Mouse (Mus musculus) testis, postnatal 10 days (tissue): ENCODE results near the gene Zfp605.
"Not testable (repeated sequence)": the region's sequence is repeated elsewhere in the genome, so short reads cannot be mapped to it uniquely, and the experiment has no call there.

ENCODE experiments used
- DNase-seq: peaks from one replicate; pipeline ENCODE4 v3.0.0; 2021; ENCODE audit warnings: low spot score

Gene Zfp605

DNA sequence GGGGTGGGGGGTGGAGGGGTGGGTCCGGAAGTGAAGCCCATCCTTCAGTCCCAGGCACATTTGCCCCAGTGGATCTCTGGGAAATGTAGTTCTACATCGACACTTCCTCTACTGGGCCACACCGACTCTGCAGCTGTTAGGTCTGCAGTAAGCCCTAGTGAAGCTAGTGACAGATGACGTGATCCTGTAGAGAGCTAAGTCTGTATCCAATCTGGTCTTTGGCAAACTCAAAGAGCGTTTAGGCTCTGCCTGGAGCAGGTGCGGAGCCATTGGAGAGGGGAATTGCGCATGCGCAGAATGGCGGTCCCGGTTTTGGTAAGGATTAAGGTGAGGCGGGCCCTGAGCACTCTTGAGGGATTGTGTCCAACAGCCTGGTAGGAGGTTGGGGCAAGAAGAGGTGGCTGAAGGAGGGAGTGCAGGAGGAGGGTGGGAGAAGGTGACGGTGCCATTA is at the start of gene Zfp605:
Gene Zfp605 (plus strand): TSS at position 102 of the 451 bp plus-strand sequence.
- DNase-seq = peak; percentile 95

DNA sequence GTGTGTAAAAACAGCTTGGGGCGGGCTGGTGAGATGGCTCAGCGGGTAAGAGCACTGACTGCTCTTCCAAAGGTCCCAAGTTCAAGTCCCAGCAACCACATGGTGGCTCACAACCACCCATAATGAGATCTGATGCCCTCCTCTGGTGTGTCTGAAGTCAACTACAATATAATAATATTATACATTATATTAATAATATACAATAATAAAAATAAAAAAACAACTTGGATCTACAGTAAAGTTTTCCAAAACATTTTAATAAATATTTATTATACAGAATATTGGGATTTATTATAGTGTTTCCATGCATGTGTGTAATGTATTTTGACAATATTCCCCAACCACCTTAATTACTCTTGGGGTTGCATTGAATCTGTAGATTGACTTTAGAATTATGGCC is 37.5 kb upstream of the Zfp605 start, which contains the start of gene Gm17655:
Gene Gm17655 (minus strand): TSS at position 101 of the 400 bp plus-strand sequence.
- not testable (repeated sequence) for DNase-seq

DNA sequence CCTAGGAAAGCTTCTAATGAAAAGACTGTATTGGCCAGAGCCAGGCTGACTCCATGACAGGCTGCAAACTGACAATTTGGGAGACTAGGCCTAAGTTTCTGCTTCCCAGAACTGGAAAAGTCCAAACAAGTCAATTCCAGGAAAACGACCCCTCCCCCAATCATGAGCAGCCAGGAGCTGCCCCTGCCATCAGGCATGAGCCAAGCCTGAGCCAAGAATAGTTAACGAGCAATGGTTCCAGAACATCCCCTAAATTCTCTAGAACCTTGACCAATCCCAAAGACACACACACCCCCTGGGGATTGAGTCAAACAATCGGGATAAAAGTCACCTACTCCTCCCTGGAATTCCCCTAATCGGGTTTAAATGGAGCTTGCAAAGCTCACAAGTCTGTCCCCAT is 26.9 kb upstream of the Zfp605 start:
- no peak for DNase-seq

DNA sequence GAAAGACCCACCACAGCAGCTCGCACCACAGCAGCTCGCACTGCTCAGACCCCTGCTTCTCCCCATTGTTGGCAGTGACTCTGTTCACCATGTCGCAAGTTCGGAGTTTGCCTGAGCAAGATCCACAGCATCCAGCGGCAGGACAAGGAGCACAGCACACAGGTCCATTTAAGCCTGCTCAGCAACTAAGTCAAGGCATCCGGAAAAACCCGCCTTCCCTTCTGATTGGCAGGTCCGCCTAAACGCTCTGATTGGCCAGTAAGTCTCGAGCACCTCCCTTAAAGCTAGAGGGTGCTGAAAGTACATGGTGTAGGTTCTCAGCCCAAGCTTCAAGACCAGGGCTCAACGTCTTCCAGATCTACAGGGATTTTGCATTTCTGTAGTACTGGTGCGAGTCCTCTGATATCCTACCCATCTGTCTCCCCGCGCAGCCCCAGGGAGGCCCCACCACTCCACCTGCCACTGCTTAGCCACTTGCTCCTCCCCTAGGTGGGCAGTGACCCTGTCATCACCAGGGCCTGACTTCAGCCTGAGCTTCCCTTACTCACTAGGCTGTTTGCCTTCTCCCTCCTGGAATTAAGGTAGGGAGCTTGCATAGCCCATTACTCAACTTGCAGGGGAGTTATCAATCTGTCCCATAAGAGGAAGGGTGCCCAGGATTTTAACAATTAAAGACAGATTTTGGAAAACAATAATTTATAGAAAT is 23.6 kb upstream of the Zfp605 start:
- DNase-seq = no peak

DNA sequence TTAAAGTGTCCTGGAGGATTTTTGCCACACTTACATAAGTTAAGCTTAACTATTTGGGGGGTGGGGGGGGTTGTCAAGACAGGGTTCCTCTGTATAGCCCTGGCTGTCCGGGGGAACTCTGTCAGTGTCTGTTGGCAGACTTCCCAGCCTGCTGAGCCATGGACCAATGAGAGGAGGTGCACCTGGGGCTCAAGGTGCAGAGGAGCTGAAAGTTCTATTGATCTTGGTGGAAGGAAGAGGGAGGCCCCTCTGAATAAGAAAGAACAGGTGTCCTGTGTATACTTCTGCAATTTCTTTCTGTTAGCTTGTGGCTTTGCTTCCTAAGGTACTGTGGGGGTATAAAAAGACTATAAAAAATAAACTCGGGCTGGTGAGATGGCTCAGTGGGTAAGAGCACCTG is 18.3 kb upstream of the Zfp605 start:
- no peak for DNase-seq

DNA sequence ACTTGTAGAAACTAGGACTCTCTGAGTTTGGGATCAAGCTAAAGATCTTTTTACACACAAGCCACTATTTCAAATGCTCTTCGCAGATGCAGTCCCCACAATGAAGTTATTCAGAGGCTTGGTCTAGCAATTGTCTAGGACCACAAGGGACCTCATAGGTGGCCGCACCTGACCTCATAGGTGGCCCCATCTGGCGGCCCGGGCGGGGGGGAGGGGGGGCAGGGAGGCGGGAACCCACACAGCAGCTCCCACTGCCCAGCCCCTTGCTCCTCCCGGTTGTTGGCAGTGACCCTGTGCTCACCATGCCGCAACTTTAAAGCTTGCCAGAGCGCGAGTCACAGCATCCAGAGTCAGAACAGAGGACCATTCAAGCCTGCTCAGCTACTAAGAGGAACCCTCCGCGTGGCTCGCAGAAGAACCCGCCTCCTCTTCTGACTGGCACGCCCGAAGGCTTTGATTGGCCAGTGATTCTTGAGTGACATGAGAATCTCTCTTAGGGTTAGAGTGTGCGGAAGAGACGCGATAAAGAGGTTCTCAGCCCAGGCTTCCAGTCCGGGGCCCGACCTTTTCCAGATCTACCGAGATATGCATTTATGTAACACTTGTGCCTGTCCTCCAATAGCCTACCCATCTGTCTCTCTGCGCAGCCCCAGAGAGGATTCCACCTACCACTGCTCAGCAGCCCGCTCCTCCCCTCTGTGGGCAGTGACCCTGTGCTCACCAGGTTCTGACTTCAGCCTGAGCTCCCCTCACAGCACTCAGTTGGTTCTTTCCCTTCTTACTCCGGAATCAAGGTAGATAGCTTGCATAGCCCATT is 15.7 kb upstream of the Zfp605 start, which contains the start of gene Gm35315:
Gene Gm35315 (minus strand): TSS at position 391 of the 817 bp plus-strand sequence.
- DNase-seq = peak; percentile 79

DNA sequence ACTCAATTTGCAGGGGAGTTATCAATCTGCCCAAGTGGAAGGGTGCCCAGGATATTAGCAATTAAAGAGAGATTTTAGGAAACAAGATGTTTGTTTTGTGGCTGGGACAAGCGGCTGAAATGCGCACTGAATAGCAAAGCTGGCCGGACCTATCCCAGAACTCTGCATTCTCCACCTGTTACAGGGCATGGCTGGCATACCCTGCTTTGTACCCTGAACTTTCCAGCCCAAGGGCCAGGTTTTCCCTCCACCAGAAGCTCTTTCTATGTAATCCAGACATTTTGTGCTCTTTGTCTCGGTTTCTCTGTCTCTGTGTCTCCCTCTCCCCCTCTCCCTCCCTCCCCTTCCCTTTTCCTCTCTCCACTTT is 15.1 kb upstream of the Zfp605 start:
- no peak for DNase-seq

DNA sequence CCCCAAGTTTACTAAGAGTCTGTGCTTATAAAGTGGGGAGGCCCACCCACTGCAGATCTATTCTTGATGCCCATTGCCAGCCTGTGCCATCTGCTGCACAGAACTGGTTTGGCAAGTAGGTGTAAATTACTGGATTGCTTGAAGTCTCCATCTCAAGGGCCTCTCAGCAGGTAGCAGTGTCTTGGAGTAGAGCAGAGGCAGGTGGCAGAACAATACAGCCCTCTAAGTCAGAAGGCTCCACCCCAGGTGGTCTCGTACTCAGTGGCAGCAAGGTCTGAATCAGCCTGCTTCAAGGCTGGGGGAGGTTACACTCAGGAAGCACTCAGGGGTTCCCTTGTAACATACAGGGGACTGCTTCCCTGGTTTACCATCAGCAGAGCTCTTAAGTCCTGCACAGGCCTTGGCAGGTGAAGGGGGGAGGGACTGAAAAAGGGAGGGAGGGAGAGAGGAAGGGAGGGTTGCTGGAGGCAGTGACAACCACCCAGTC is 10.9 kb upstream of the Zfp605 start:
- no peak for DNase-seq

DNA sequence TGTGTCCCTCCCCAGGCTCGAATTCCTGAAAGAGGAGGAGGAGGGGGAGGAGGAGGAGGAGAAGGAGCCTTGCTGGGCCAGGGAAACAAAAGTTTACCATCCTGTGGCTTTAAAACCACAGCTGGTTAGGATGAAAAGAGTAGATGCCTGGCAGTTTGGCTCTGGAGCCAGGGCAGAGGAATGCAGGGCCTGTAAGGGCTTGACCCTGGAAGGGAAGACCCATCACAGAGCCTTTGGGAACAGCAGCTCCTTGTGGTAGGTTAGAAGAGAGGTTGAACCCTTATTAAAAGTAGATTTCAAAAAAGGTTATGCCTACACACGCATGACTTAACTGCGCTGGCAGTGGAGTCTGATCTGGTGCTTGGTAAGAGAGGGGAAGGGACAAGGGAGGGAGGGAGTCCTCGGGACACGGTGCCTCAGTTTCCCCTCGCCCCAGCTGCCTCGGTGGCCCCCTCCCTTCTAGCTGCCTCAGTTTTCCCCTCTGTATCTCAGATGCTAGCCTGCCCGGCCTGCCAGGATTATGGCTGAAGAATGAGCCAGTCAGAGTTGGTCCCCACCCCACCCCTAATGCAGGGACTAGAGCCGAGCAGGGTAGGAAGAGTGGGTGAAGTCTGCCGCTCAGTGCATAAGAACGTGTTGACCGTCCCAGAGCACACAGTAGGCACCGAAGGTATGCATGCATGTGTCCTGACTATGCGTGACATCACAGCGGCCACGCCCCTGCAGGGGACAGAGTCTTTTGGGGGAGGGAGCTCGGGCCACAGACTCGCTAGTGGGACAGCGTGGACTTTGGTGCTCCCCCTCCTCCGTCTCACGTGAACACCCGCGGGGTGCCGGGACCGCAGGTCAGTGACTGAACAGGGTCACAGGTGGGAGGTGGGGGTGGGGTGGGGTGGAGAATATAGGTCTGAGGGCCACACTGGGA is 10.0 kb upstream of the Zfp605 start, which contains the start of gene Plcxd1:
Gene Plcxd1 (plus strand): TSS at position 314 of the 925 bp plus-strand sequence.
- peak; percentile 54 for DNase-seq

DNA sequence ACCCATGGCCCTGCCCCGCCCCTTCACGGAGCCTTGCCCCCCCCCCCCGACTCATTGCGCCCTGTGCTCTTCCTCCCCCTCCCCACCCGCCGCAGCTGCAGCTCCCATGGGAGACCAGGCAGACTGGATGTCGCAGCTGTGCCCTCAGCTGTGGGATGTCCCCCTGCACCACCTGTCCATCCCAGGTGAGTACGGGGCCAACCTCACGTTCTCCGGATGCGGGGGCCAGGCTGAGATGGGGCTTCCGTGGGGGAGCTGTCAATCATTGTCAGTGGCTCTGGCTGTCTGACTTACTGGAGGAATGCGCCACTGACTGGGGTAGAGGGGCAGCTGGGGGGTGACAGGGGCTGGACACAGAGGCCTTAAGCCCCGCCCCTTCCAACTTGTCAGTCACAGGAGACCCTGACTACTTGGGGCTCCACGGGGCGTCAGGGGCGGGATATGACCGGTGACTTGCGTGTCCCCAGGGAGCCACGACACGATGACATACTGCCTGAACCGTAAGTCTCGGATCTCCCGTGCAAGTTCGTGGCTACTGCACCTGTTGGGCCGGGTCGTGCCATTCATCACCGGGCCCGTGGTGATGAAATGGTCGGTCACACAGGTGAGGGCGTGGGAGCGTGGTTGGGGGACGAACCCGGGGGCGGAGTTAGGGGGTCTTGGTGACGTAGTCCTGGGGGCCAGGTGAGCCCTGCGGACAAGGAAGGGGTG is 8.8 kb upstream of the Zfp605 start:
- peak; percentile 64 for DNase-seq

DNA sequence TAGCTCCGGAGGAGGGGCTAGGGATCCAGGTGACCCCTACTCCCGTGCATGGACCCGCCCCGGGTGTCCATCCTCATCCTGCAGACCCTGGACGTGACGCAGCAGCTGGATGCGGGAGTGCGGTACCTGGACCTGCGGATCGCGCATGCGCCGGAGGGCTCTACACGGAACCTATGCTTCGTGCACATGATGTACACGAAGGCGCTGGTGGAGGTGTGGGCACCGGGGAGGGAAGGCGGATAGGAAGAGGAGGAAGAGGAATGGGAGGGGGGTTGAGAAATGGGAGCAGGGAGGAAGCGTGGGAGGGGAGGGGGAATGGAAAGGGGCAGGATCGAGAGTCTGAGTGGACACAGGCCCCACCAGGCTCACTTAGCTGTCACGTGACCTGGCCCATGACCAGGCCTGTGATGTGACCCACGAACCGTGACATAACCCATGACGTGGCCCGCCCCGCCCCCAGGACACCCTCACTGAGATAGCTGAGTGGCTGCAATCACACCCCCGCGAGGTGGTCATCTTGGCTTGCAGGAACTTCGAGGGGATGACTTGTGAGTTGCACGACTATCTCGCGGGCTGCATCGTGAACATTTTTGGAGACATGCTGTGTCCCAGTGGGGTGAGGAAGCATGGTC is 8.1 kb upstream of the Zfp605 start:
- DNase-seq = peak; percentile 76

DNA sequence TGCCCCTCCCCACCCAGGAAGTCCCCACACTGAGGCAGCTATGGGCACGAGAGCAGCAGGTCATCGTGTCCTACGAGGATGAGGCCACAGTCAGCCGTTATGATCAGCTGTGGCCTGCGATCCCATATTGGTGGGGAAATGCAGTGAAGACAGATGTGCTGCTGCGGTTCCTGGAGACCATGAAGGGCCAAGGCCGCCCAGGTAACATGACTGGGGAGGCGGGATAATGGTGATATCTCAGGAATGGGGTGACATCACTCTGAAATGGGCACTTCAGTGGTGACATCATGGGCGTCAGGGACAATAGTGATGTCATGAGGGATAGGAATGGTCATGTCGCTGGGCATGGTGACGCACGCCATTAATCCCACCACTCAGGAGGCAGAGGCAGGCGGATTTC is 7.5 kb upstream of the Zfp605 start:
- DNase-seq = no peak

DNA sequence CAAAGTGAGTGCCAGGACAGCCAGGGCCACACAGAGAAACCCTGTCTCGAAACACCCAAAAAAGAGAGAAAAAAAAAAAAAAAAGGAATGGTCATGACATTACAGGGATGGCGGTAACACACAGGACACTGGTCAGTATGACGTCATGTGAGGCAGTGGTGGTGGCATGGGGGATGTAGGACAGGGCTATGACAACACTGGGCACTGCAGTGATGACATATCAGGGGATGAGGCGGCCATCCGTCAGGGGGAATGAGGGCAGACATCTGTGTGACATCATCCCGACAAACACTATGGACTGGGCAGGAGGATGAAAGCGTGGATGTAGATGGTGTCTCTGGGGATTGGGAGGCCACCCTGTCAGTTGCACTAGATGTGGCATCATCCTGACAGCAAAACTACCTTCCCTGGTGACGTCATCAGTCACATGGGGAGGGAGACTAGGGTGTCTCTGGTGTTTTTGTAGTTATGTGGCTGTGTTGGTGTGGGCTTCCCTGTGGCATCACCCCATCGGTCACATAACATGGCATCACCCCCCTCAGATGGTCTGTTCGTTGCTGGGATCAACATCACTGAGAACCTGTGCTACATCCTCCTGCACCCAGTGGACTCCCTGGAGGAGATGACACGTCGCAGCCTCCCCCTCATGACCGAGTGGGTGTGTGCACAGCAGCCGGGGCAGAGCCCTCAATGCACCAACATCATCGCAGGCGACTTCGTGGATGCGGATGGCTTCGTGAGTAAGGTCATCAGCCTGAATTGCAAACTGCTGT is 6.9 kb upstream of the Zfp605 start:
- DNase-seq = no peak

DNA sequence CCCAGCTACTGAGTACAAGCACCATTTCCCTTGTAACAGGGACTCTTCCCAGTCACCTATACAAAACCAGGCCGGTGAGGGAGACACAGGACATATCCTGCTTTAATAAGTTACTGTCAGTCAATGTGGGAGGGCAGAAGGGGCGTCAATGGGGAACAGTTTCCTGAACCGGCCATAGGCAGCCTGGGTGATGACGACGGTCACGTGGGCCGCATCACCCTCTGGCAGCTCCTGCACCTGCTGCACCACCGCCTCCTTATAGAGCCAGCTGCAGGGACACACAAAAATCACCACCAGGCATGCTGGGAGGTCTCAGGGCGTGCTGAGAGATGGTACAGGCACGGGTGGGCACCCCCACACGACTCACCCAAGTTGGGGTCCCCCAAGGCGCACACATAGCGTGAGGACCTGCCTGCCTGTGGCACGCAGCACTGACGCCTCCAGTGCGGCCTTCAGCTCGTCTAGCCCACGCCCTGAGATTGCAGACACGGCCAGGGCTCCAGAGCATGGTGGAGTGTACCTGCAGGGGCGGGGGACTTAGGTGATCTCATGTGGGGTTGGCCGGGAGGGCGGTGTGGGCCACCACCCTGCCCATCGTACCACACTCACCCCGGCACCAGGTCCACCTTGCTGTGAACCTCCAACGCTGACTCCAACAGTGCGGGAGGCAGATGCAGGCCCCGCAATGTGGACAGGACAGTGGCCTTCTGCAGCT is 5.8 kb upstream of the Zfp605 start:
- DNase-seq = no peak

DNA sequence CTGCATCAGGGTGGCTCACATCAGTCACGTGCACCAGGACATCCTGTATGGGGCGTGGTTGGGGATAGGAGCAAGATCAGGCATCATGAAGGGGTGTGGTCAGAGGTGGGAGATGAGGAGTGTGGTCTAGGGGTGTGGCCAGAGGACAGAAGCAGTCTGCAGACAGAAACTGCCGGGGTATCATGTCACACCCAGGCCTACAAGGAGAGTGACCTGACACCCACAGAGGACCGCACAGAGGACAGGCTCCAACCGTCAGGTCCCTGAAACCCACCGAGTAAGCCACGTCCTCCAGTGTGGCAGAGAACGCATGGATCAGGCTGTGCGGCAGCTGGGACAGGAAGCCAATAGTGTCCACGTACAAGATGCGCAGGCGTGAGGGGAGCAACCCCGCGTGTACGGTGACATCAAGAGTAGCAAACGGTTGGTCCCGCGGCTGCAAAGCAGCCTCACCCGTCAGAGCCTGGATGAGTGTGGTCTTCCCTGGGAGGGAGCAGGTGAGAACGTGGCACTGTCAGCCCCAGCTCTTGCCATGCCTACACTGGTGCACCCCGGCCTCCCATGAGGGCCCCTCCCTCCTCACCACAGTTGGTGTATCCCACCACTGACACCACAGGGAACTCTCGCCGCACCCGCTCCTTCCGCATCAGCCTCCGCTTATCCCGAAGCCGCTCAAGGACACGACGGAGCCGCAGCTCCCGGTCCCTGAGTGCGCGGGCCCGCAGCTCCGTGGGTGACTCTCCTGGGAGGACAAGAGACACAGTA is 5.1 kb upstream of the Zfp605 start:
- peak; percentile 47 for DNase-seq

DNA sequence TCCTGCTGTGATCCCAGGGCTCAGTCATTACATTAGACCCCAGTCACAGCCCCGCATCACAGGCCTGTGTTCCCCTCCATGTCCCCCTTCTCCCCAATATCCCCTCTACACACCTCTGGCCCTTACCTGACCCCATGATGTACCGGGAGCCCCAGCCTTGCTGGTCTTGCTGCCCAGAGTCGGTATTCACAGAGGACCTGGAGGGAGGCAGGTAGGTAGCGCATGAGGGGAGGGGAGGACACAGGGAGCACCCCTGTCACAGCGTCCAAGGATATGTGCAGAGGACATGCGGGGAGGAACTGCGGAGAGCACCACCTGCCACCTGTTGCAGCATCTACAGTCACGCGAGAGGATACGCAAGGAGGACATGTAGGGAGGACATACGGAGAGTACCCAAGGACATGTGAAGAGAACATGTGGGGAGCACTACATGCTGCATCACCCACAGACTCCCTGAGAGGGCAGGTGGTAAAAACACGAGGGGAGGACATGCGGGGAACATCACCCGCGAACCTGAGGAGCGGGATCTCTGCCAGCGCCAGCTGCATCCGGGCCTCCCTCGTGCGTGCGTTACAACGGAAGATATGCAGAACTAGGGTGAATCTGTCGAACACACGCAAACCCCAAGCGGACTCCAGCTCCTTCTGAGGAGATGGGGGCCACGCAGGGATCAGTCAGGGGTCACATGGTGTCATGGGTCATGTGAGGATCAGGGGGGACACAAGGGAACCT is 3.6 kb upstream of the Zfp605 start:
- DNase-seq = peak; percentile 45

DNA sequence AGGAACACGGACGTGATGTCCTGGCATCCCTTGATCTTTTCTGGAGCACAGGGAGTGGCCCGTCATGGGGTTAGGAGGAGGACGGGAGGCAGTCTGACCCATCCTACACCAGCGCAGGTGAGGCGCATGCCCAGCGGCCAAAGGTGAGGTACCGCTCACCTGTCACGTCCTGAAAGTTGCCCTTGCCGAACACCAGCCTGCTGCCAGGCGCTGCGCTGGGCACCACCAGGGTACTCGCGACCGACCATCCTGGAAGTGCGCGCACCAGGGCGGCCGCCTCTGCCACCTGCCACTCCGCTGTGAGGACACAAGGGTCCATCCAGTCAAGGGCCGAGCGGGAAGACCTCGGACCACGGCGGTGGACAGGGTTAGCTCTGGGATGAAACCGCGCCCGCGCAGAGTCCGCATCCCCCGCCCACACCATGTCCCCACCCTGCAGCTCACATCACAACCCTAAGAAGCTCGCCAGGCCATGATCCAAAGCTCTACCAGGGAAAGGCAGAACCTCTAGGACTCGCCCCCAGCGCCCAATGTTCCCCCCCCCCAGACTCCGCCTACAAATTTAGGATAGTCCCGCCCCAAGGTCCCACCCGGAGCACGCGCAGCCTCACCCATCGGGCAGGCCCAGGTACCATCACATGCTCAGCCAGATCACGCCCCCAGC is 2.9 kb upstream of the Zfp605 start:
- peak; percentile 73 for DNase-seq
